9 mouse cellular contexts compared by ENCODE assay signal in the genomic region with DNA sequence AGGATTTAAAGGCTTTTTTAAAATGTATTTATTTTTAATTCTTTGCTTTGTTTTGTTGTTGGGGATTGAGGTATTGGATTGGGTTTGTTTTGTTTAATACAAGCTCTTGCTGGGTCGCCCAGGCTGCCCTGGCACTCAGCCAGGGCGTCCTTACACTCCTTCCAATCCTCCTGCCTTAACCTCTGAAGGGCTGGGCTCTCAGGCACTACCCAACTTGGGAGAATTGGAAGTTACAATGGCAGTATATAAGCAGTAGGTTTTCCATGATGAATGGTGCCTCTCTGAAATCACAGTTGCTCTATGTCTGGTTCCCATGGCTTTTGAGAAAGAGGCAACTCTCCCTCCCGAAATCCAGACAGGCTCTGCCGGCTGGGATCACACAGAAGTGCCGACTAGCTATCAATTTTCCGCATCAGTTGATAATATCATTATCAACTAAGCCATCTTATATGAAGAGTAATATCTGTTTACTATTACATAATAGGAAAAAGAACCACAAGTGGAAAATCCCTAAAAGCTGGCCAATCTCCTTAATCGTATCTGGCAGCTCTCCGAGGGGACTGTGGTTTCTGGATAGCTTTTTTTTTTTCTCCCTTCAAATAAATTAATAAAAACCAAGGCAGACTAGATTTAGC. TPM values are rescaled to one million over a fixed set of nuclear protein-coding genes. Genes with fewer than 3 reads are reported as not detected.
DNase-seq lines count a peak whose midpoint lies in the region; ATAC-seq and TF ChIP-seq lines count a peak whose summit lies in the region.
"Had no signal": no experiment of that assay in that cellular context is flagged by ENCODE, and none has a peak within 500 bp of the region (broad histone marks: within the 10 kb centered on the region; RNA-seq: fewer than 3 reads in every experiment).

No protein-coding gene starts in this region.

- no peaks in the 10 kb centered on the region for H3K27me3 ChIP-seq in lung, embryonic 16.5 days (ENCODE audit: control insufficient read depth, insufficient read depth, low read depth, low read length)
- H3K27me3 ChIP-seq in intestine, postnatal 0 days (replicated peaks; ENCODE audit: control insufficient read depth, insufficient read depth, low read length) = no peaks in the 10 kb centered on the region
- H3K27me3 ChIP-seq: heart, embryonic 13.5 days had no signal

- H3K9me3 ChIP-seq in lung, embryonic 16.5 days (ENCODE audit: control insufficient read depth, low read length) = no peaks in the 10 kb centered on the region
- H3K9me3 ChIP-seq in intestine, postnatal 0 days (ENCODE audit: control insufficient read depth) = no peaks in the 10 kb centered on the region
- H3K9me3 ChIP-seq: heart, embryonic 13.5 days had no signal

- no peaks in the 10 kb centered on the region for H3K36me3 ChIP-seq in lung, embryonic 16.5 days (ENCODE audit: control insufficient read depth, insufficient read depth, low read length)
- no peaks in the 10 kb centered on the region for H3K36me3 ChIP-seq in intestine, postnatal 0 days (ENCODE audit: control insufficient read depth, insufficient read depth)
- H3K36me3 ChIP-seq: heart, embryonic 13.5 days had no signal

- H3K4me2 ChIP-seq in lung, embryonic 16.5 days (ENCODE audit: low read depth, low read length) = peak overlapping the region; percentile 41; the same call in 1 of the 2 replicates
- peak overlapping the region; percentile 39; the same call in 1 of the 2 replicates for H3K4me2 ChIP-seq in intestine, postnatal 0 days (replicated peaks; ENCODE audit: low read depth)

- H3K27ac ChIP-seq in lung, embryonic 16.5 days (ENCODE audit: low read length) = no peak overlapping the region
- H3K27ac ChIP-seq in intestine, postnatal 0 days (ENCODE audit: low read depth, low read length) = no peak overlapping the region

- ATAC-seq in lung, embryonic 16.5 days (ENCODE audit: low read depth) = peak; percentile 48
- no peak for ATAC-seq in intestine, postnatal 0 days

- H3K4me1 ChIP-seq in lung, embryonic 16.5 days (replicated peaks; ENCODE audit: control insufficient read depth, insufficient read depth, low read length) = peaks cover 12% of the 10 kb centered on the region
- no peaks in the 10 kb centered on the region for H3K4me1 ChIP-seq in intestine, postnatal 0 days (replicated peaks; ENCODE audit: control insufficient read depth, insufficient read depth, low read length)

- WGBS in lung, embryonic 16.5 days = 34% methylated on average over 8 of the region's 8 CpGs
- WGBS in intestine, postnatal 0 days = 63% methylated on average over 8 of the region's 8 CpGs

- no peak overlapping the region for H3K9ac ChIP-seq in lung, embryonic 16.5 days (ENCODE audit: low read length)
- H3K9ac ChIP-seq in intestine, postnatal 0 days (ENCODE audit: low read depth, low read length) = no peak overlapping the region
- H3K9ac ChIP-seq: heart, embryonic 13.5 days had no signal

- no peak overlapping the region for H3K4me3 ChIP-seq in lung, embryonic 16.5 days (ENCODE audit: low read length)
- no peak overlapping the region for H3K4me3 ChIP-seq in intestine, postnatal 0 days (ENCODE audit: low read depth, low read length)

- no peak for DNase-seq in lung, postnatal 36 days
- peak; percentile 38 to 40 for DNase-seq in cerebellum, postnatal 14 days
- peak; percentile 16 for DNase-seq in retina, postnatal 7 days (ENCODE audit: low read depth, low spot score)
- no peak for DNase-seq in layer of hippocampus, adult 9-10 months (ENCODE audit: low spot score)
- no peak for DNase-seq in frontal cortex, postnatal 36 days (ENCODE audit: low spot score in 2 of 2)
- no peak for DNase-seq in thymus, postnatal 14 days

- no peak for TF ChIP-seq CTCF in intestine, postnatal 0 days (IDR thresholded peaks at IDR 0.05; ENCODE audit: low read depth)

RNA-seq across cellular contexts. Expression of a gene that starts 40.8 kb away (rescaled TPM):
- 56.6 and 71.0 TPM in 2 replicates for polyA plus RNA-seq in lung, embryonic 16.5 days (2015; fragmentation: Nextera tagmentation; extraction: Ambion mirVana)
- polyA plus RNA-seq in intestine, postnatal 0 days (2015; fragmentation: Nextera tagmentation; extraction: Ambion mirVana) = 118 and 162 TPM in 2 replicates

Comparison
In these comparisons a context has a peak if more than half of its experiments do, and no peak if none do; other contexts are left out.
1. DNase-seq: peak in cerebellum, postnatal 14 days (2 of 2) and retina, postnatal 7 days (single experiment); none in lung, postnatal 36 days (single experiment), layer of hippocampus, adult 9-10 months (single experiment), frontal cortex, postnatal 36 days (0 of 2) and thymus, postnatal 14 days (single experiment).